Mouse (Mus musculus) cerebellum, adult 2 months (tissue): ENCODE measurements around the gene Pkn3.

Experiments
- CTCF ChIP-seq: fragments of 200-500 bp; IDR thresholded peaks from 2 replicates; pipeline ENCODE4 v1.5.1; 2011; ENCODE audit warnings: low read depth, mild to moderate bottlenecking, control low read depth, low read length, moderate library complexity, borderline replicate concordance; ENCODE audit not compliant: insufficient read depth
- POLR2A ChIP-seq: fragments of 200-500 bp; IDR thresholded peaks from 2 replicates; pipeline ENCODE4 v1.6.1; 2011; ENCODE audit warnings: low read length, control low read depth, borderline replicate concordance; ENCODE audit not compliant: insufficient read depth

GRCm38 (mm10) chr2:30095882-30096527, 18.5 kb downstream of the Pkn3 start:
- TF ChIP-seq CTCF (peak; percentile 64; the same call in 1 of the 2 replicates), POLR2A (no peak)
